Mouse (Mus musculus) hematopoietic stem cell, adult 5-6 weeks (primary cell): ENCODE measurements around the gene Srpx. TPM values are rescaled to one million over a fixed set of nuclear protein-coding genes. Genes with fewer than 3 reads are reported as not detected.
A peak's percentile ranks its signal among the peaks of the same experiment; 100 is the strongest.

Experiments used
- ATAC-seq, 2 experiments: fragments of 125-278 bp in 1 of 2; replicated peaks in 1 of 2; 2 replicates each; pipeline ENCODE4 v1.8.0; 2016 to 2017; ENCODE audit warnings: inconsistent platforms in 2 of 2, mild to moderate bottlenecking in 2 of 2, moderate number of reproducible peaks in 2 of 2, low read depth in 1 of 2, moderate TSS enrichment in 1 of 2; ENCODE audit not compliant: low FRiP score in 2 of 2, poor library complexity in 2 of 2, severe bottlenecking in 2 of 2, insufficient read depth in 1 of 2, low TSS enrichment in 1 of 2
- total RNA-seq: library from RNA; stranded (forward); fragments of 172-1452, 232-1000 nt; gene quantifications from 2 replicates; pipeline ENCODE4 v1.2.3, GENCODE M21; 2017

The Srpx gene
- not detected in 2 replicates for total RNA-seq

DNA sequence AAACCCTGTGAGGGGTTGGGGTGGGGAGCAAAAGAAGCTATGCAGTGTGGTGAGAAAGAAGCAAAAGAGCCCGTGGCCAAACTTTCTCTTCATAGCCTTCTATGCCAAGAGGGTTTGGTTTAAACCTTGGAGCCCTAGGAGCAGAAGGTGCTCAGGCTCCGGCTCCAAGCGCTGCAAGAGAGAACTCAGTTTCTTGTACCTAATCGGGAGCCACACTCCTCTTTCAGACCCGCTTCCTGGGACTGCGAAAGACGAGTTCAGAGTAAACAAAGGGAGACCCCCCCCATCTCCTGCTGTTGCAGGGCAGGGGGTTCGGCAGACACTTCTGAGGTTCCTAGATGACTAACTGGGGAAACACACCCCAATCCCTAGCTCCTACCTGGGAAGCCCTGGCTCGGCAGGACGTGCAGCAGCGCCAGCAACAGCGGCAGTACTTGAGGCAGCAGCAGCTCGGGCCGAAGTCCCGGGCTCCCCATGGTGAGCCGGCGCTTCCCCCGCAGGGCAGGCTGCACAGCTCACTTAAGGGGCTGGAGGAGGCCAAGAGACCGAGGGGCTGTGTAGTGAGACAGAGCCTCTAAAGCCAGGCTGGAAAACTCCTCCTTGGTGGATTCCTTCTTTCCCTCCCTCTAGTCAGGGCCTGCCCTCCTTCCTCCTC is at the start of gene Srpx:
TSS of gene Srpx (minus strand) at position 645 of the 655 bp plus-strand sequence.
- ATAC-seq: peak in 1 of 2 experiments; percentile 12; a peak in 1 of 4 replicates

- ATAC-seq: no peak
Observed at GRCm38 (mm10) chrX:10152390-10152789, 34.9 kb upstream of the Srpx start.

DNA sequence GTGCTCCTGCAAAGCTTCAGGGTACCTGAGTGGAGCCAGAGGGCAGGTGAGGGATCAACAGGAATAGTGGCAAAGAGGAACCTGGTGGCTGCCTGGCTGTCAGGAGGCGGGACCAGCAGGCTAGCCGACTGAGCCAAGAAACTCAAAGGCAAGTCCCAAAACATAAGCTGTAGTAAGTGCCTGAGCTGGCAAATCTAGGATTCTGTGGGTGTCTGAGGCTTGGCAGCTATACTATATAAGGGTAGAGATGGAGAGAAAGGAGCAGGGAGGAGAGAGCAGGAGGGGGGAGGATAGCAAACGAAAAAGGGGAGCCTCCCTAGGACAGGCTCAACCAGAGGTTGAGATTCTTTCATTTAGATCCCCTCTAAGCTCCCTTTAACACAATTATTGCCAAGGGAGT is 1.7 kb downstream of the Srpx start:
- no peak for ATAC-seq

GRCm38 (mm10) chrX:10110736-10111135 is 6.8 kb downstream of the Srpx start:
- no peak for ATAC-seq

- ATAC-seq: no peak
Observed at GRCm38 (mm10) chrX:10108558-10108957, 9.0 kb downstream of the Srpx start.

DNA sequence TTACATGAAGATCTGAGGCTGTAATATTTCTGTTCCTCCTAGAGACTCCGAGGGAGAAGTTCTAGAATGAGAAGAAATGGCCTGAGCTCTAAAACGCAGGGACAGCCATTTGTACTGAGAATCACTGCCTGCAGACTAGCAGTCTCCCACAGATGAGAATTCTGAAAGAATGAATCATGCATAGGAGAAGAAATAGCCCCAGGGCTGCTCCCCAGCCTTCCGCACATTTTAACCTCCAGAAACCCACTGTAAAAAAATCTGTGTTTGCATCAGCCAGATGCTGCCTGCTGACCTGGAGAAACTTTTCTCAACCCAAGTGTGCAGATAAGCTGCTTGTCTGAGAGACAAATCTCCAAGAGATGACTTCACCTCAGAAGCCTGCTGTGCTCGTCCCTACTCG is 12.0 kb downstream of the Srpx start:
- no peak for ATAC-seq

- ATAC-seq: no peak
Observed at GRCm38 (mm10) chrX:10102739-10103138, 14.8 kb downstream of the Srpx start.

- ATAC-seq: no peak
Observed at GRCm38 (mm10) chrX:10095797-10096196, 21.7 kb downstream of the Srpx start.

GRCm38 (mm10) chrX:10080385-10080784 is 37.1 kb downstream of the Srpx start:
- ATAC-seq: no peak

- no peak for ATAC-seq
Observed at GRCm38 (mm10) chrX:10079981-10080380, 37.5 kb downstream of the Srpx start.

GRCm38 (mm10) chrX:10073966-10074365 is 43.5 kb downstream of the Srpx start:
- ATAC-seq: no peak

- no peak for ATAC-seq
Observed at GRCm38 (mm10) chrX:10071529-10071928, 46.0 kb downstream of the Srpx start.

- ATAC-seq: no peak
Observed at GRCm38 (mm10) chrX:10070689-10071088, 46.8 kb downstream of the Srpx start.

- ATAC-seq: no peak
Observed at GRCm38 (mm10) chrX:10069405-10069804, 48.1 kb downstream of the Srpx start.

GRCm38 (mm10) chrX:10063781-10064180 is 53.7 kb downstream of the Srpx start:
- ATAC-seq: no peak

DNA sequence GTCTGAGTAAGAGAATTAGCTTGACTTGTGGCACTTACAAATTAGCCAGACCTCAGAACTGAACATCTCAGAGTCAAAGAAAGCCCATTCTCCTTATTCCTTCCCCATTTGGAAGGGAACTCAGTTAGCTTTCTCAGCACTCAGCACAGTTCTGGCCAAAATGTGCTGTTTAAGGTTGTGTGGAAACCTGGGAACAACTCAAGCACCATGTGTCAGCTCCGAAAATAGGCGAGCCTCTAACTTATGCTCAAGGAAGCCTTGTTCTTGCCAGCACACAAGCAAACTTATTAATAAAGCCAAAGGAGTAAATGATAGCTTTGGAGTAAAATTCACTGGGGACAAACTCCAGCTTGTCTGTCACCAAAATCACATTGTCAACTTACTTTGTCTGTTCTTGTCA is 54.1 kb downstream of the Srpx start:
- ATAC-seq: no peak

- no peak for ATAC-seq
Observed at GRCm38 (mm10) chrX:10062201-10062600, 55.3 kb downstream of the Srpx start.

DNA sequence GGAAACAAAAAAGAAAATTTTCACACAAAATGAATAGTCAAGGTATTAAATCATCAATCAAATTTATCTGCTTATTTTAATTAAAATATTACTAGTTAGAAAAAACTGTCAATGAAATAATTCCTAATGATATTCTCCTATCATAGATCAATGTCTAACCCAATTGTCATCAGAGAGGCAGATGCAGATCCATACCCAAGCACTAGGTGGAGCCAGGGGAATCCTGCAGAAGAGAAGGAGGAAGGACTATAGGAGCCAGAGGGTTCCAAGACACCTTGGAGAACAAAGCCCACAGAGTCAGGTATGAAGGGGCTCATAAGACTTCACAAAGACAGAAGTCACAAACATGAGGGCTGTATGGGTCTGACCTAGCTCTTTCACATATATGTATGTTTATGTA is 82.8 kb downstream of the Srpx start:
- ATAC-seq: no peak

DNA sequence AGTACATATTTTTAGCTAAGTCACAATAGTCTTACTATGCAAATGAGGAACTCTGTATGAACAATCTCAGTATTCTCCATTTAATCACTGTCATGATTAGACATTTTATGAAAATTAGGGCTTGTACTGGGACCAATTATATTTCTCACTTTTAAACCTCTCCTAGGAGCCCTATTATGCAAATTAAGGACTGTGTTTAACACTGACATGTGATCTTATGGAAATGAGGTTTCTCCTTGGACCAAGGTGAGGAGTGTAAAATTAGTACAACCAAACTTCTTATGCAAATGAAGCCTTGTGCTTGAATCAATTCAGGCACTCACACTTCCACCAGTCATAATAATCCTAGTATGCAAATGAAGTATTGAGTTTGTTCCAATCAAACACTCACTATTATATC is 107.3 kb downstream of the Srpx start:
- no peak for ATAC-seq
